In the genomic region with DNA sequence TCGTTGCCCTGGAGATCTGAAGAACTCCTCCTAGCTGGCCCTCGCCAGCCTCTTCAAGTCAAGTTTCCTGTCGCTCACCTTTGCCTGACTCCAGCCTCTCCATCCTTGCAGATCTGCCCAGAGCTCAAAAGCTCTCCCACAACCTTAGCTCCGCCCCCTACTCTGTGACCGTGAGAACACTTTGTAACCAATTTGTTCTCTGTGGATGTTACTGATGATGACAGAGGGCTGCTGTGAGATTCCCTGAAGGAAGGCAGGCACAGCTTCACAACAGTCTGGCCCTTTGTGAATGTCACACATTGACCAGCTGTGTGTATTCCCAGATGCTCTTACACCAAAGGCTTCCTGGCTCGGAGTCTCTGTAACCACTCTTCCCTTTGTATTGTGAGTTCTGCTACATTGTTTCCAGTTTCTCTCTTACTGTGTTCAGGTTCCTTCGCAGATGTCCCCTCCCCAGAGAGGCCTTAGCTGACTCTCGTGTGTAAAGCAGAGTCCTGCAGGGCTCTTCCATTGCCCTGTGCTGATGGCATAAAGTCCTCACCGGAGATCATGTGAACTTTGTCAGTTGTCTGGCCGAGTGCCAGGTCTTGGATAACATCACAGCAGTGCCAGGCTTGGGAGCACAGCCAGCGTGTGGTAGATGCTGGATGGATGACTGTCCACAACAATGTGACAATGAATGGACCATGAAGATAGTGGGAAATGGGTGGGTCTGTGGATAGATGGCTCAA, we compare ENCODE assay signal across 9 mouse cellular contexts. TPM values are rescaled to one million over a fixed set of nuclear protein-coding genes. Genes with fewer than 3 reads are reported as not detected.
A peak's percentile ranks its signal among the peaks of the same experiment; 100 is the strongest.
DNase-seq lines count a peak whose midpoint lies in the region; ATAC-seq lines count a peak whose summit lies in the region.
"Had no signal": no experiment of that assay in that cellular context is flagged by ENCODE, and none has a peak within 500 bp of the region (broad histone marks: within the 10 kb centered on the region; RNA-seq: fewer than 3 reads in every experiment).

No protein-coding gene starts in this region.

- DNase-seq in embryonic facial prominence, embryonic 11.5 days (ENCODE audit: low spot score), result peak; percentile 42
- DNase-seq in embryonic facial prominence, embryonic 10.5 days (ENCODE audit: low spot score), result no peak
- DNase-seq in Muller cell, postnatal 12 days (ENCODE audit: inconsistent ontology term), result peak; percentile 59
- peak; percentile 56 for DNase-seq in hindbrain, embryonic 11.5 days (ENCODE audit: low spot score)
- no peak for DNase-seq in spleen, postnatal 36 days (ENCODE audit: low spot score in 2 of 2)
- no peak for DNase-seq in c-Kit-positive CD71-positive TER-119-positive erythroid progenitor cells, embryonic 14.5 days (ENCODE audit: low spot score)
- no peak for DNase-seq in urinary bladder, postnatal 10 days (ENCODE audit: low spot score)
- DNase-seq: right cerebral cortex, postnatal 4 days had no signal

- H3K9me3 ChIP-seq in embryonic facial prominence, embryonic 11.5 days (replicated peaks; ENCODE audit: control insufficient read depth, low read length), result no peaks in the 10 kb centered on the region
- no peaks in the 10 kb centered on the region for H3K9me3 ChIP-seq in embryonic facial prominence, embryonic 10.5 days
- H3K9me3 ChIP-seq in hindbrain, embryonic 11.5 days (ENCODE audit: control insufficient read depth, low read length), result no peaks in the 10 kb centered on the region
- no peaks in the 10 kb centered on the region for H3K9me3 ChIP-seq in lung, embryonic 15.5 days

- H3K4me2 ChIP-seq in embryonic facial prominence, embryonic 11.5 days (ENCODE audit: low read depth, low read length), result no peak overlapping the region
- no peak overlapping the region for H3K4me2 ChIP-seq in hindbrain, embryonic 11.5 days (replicated peaks; ENCODE audit: low read depth, low read length)
- peak overlapping the region; percentile 7; the same call in 1 of the 2 replicates for H3K4me2 ChIP-seq in lung, embryonic 15.5 days

- H3K36me3 ChIP-seq in embryonic facial prominence, embryonic 11.5 days (replicated peaks; ENCODE audit: control insufficient read depth, insufficient read depth, low read depth, low read length), result no peaks in the 10 kb centered on the region
- no peaks in the 10 kb centered on the region; the same call in 1 of the 2 replicates for H3K36me3 ChIP-seq in embryonic facial prominence, embryonic 10.5 days (replicated peaks)
- no peaks in the 10 kb centered on the region for H3K36me3 ChIP-seq in hindbrain, embryonic 11.5 days (ENCODE audit: control insufficient read depth, insufficient read depth, low read length)
- peaks cover 12% of the 10 kb centered on the region for H3K36me3 ChIP-seq in lung, embryonic 15.5 days

- no peak overlapping the region for H3K4me3 ChIP-seq in embryonic facial prominence, embryonic 11.5 days (ENCODE audit: low read depth, low read length)
- H3K4me3 ChIP-seq in embryonic facial prominence, embryonic 10.5 days, result no peak overlapping the region
- H3K4me3 ChIP-seq in hindbrain, embryonic 11.5 days (ENCODE audit: low read depth, low read length), result no peak overlapping the region
- no peak overlapping the region for H3K4me3 ChIP-seq in lung, embryonic 15.5 days

- ATAC-seq in embryonic facial prominence, embryonic 11.5 days (replicated peaks; ENCODE audit: insufficient number of reproducible peaks, low FRiP score, low TSS enrichment, low read depth), result no peak
- ATAC-seq in hindbrain, embryonic 11.5 days (ENCODE audit: low FRiP score), result peak; percentile 51
- ATAC-seq in lung, embryonic 15.5 days (ENCODE audit: borderline replicate concordance, extremely low read depth, low FRiP score, low TSS enrichment), result peak; percentile 50; the same call in 1 of the 2 replicates

- H3K9ac ChIP-seq in embryonic facial prominence, embryonic 11.5 days (replicated peaks; ENCODE audit: low read length), result no peak overlapping the region
- H3K9ac ChIP-seq in hindbrain, embryonic 11.5 days (ENCODE audit: low read depth, low read length), result no peak overlapping the region
- H3K9ac ChIP-seq in lung, embryonic 15.5 days, result no peak overlapping the region

- no peaks in the 10 kb centered on the region for H3K27me3 ChIP-seq in embryonic facial prominence, embryonic 11.5 days (ENCODE audit: control insufficient read depth, insufficient read depth, low read length)
- 0 out of 2 replicates have a peak, but pooled peaks cover 4% of the 10 kb centered on the region for H3K27me3 ChIP-seq in embryonic facial prominence, embryonic 10.5 days (replicated peaks; ENCODE audit: low read depth, poor library complexity, severe bottlenecking)
- H3K27me3 ChIP-seq in hindbrain, embryonic 11.5 days (ENCODE audit: control insufficient read depth, insufficient read depth, low read length), result no peaks in the 10 kb centered on the region
- no peaks in the 10 kb centered on the region for H3K27me3 ChIP-seq in lung, embryonic 15.5 days

- 51% methylated on average over 11 of the region's 11 CpGs for WGBS in embryonic facial prominence, embryonic 11.5 days
- 56% methylated on average over 11 of the region's 11 CpGs for WGBS in embryonic facial prominence, embryonic 10.5 days
- 49% methylated on average over 11 of the region's 11 CpGs for WGBS in hindbrain, embryonic 11.5 days
- 17% methylated on average over 11 of the region's 11 CpGs for WGBS in lung, embryonic 15.5 days

- no peaks in the 10 kb centered on the region for H3K4me1 ChIP-seq in embryonic facial prominence, embryonic 11.5 days (ENCODE audit: control insufficient read depth, insufficient read depth, low read length)
- peaks cover 42% of the 10 kb centered on the region for H3K4me1 ChIP-seq in embryonic facial prominence, embryonic 10.5 days
- H3K4me1 ChIP-seq in hindbrain, embryonic 11.5 days (replicated peaks; ENCODE audit: control insufficient read depth, insufficient read depth, low read length), result peaks cover 5% of the 10 kb centered on the region
- peaks cover 17% of the 10 kb centered on the region for H3K4me1 ChIP-seq in lung, embryonic 15.5 days

- H3K27ac ChIP-seq in embryonic facial prominence, embryonic 11.5 days (replicated peaks; ENCODE audit: low read depth, low read length), result no peak overlapping the region
- H3K27ac ChIP-seq in embryonic facial prominence, embryonic 10.5 days (replicated peaks), result no peak overlapping the region
- H3K27ac ChIP-seq in hindbrain, embryonic 11.5 days (ENCODE audit: low read depth, low read length), result peak overlapping the region; percentile 24; the same call in 1 of the 2 replicates
- H3K27ac ChIP-seq in lung, embryonic 15.5 days, result peak overlapping the region; percentile 56

RNA-seq across cellular contexts. Expression of gene Slc2a10, which starts 9.4 kb away (rescaled TPM):
- polyA plus RNA-seq in embryonic facial prominence, embryonic 11.5 days (2014; fragmentation: Nextera tagmentation; extraction: Ambion mirVana), result 2.8 and 3.8 TPM in 2 replicates
- 3.9 and 5.5 TPM in 2 replicates for polyA plus RNA-seq in embryonic facial prominence, embryonic 10.5 days (2016; fragmentation: Nextera tagmentation; extraction: Ambion mirVana)
- 2.3 and 3.2 TPM in 2 replicates for polyA plus RNA-seq in hindbrain, embryonic 11.5 days (2014; fragmentation: Nextera tagmentation; extraction: Ambion mirVana)
- 12.3 and 12.5 TPM in 2 replicates for polyA plus RNA-seq in lung, embryonic 15.5 days (2015; fragmentation: Nextera tagmentation; extraction: Ambion mirVana)

RNA-seq across cellular contexts. Expression of gene Trp53rka, which starts 19.9 kb away (rescaled TPM):
- polyA plus RNA-seq in embryonic facial prominence, embryonic 11.5 days (2014; fragmentation: Nextera tagmentation; extraction: Ambion mirVana), result 47.0 and 54.3 TPM in 2 replicates
- 57.1 and 59.5 TPM in 2 replicates for polyA plus RNA-seq in embryonic facial prominence, embryonic 10.5 days (2016; fragmentation: Nextera tagmentation; extraction: Ambion mirVana)
- 51.3 and 53.5 TPM in 2 replicates for polyA plus RNA-seq in hindbrain, embryonic 11.5 days (2014; fragmentation: Nextera tagmentation; extraction: Ambion mirVana)
- 38.8 and 42.5 TPM in 2 replicates for polyA plus RNA-seq in lung, embryonic 15.5 days (2015; fragmentation: Nextera tagmentation; extraction: Ambion mirVana)

RNA-seq across cellular contexts. Expression of gene Slc13a3, which starts 40.0 kb away (rescaled TPM):
- 0.27 and 0.43 TPM in 2 replicates for polyA plus RNA-seq in embryonic facial prominence, embryonic 11.5 days (2014; fragmentation: Nextera tagmentation; extraction: Ambion mirVana)
- polyA plus RNA-seq in embryonic facial prominence, embryonic 10.5 days (2016; fragmentation: Nextera tagmentation; extraction: Ambion mirVana), result 0.40 and 0.44 TPM in 2 replicates
- polyA plus RNA-seq in hindbrain, embryonic 11.5 days (2014; fragmentation: Nextera tagmentation; extraction: Ambion mirVana), result 0.14 and 0.17 TPM in 2 replicates
- 0.42 and 0.57 TPM in 2 replicates for polyA plus RNA-seq in lung, embryonic 15.5 days (2015; fragmentation: Nextera tagmentation; extraction: Ambion mirVana)

Comparison
In these comparisons a context has a peak if more than half of its experiments do, and no peak if none do; other contexts are left out.
1. DNase-seq: peak in embryonic facial prominence, embryonic 11.5 days (single experiment), Muller cell, postnatal 12 days (single experiment) and hindbrain, embryonic 11.5 days (single experiment); none in embryonic facial prominence, embryonic 10.5 days (single experiment), spleen, postnatal 36 days (0 of 2), c-Kit-positive CD71-positive TER-119-positive erythroid progenitor cells, embryonic 14.5 days (single experiment) and urinary bladder, postnatal 10 days (single experiment).
2. H3K27ac ChIP-seq: peak in hindbrain, embryonic 11.5 days (single experiment) and lung, embryonic 15.5 days (single experiment); none in embryonic facial prominence, embryonic 11.5 days (single experiment) and embryonic facial prominence, embryonic 10.5 days (single experiment).